Mouse (Mus musculus): Measurements from ENCODE around the gene Dock1.

GRCm38 (mm10) chr7:134821264-134821663 lies 150.8 kb downstream of the Dock1 start:
- TF ChIP-seq MAFK (IDR thresholded peaks at IDR 0.05; ENCODE audit: insufficient read depth, low read depth, low read length) (no peak), HCFC1 (IDR thresholded peaks at IDR 0.05; ENCODE audit: borderline replicate concordance, insufficient read depth, low read length) (no peak), ZC3H11A (IDR thresholded peaks at IDR 0.05; ENCODE audit: borderline replicate concordance, low read depth, low read length) (no peak), CHD2 (IDR thresholded peaks at IDR 0.05; ENCODE audit: low read depth, low read length) (no peak)

Measured in ES-E14 (cell line).